Mouse (Mus musculus) small intestine, adult 2 months (tissue): ENCODE data around the gene Lyz2. TPM values are rescaled to one million over a fixed set of nuclear protein-coding genes. Genes with fewer than 3 reads are reported as not detected.
A peak's percentile ranks its signal among the peaks of the same experiment; 100 is the strongest.

ENCODE experiments used
- H3K27ac ChIP-seq: fragments of 200-500 bp; 2 replicates; pipeline ENCODE4 v1.5.1; 2012; ENCODE audit warnings: low read depth, low read length, control low read depth, inconsistent platforms; ENCODE audit not compliant: insufficient read depth
- H3K27me3 ChIP-seq: fragments of 200-500 bp; 2 replicates; pipeline ENCODE4 v1.6.1; 2012; ENCODE audit warnings: mild to moderate bottlenecking, moderate library complexity, low read length, inconsistent platforms; ENCODE audit not compliant: control insufficient read depth, insufficient read depth
- H3K36me3 ChIP-seq: fragments of 200-500 bp; 2 replicates; pipeline ENCODE4 v1.6.1; 2012; ENCODE audit warnings: mild to moderate bottlenecking, low read length, control low read depth, inconsistent platforms; ENCODE audit not compliant: control insufficient read depth, insufficient read depth
- H3K4me1 ChIP-seq: fragments of 200-500 bp; 2 replicates; pipeline ENCODE4 v1.6.1; 2012; ENCODE audit warnings: low read length, inconsistent platforms, mixed read lengths; ENCODE audit not compliant: control insufficient read depth, insufficient read depth, insufficient read length
- H3K4me3 ChIP-seq: fragments of 200-500 bp; 2 replicates; pipeline ENCODE4 v1.5.1; 2012; ENCODE audit warnings: low read depth, mild to moderate bottlenecking, control low read depth, inconsistent platforms, low read length, moderate library complexity
- CTCF ChIP-seq: fragments of 200-500 bp; IDR thresholded peaks from 2 replicates; pipeline ENCODE4 v1.5.1; 2012; ENCODE audit warnings: low read depth, mild to moderate bottlenecking, control low read depth, inconsistent platforms, low read length, moderate library complexity, mixed read lengths; ENCODE audit not compliant: insufficient replicate concordance, insufficient read length; ENCODE audit errors: extremely low read depth
- POLR2A ChIP-seq: fragments of 200-500 bp; IDR thresholded peaks from 2 replicates; pipeline ENCODE4 v1.6.1; 2012; ENCODE audit warnings: low read depth, mild to moderate bottlenecking, control low read depth, inconsistent platforms, low read length, moderate library complexity
- WGBS: fragments of 180-500 bp; shearing (Covaris S2); methylation state at CpG from one replicate; pipeline ENCODE4 v1.1.7; 2018; 5-methylcytosine and 5-hydroxymethylcytosine counted together
- polyA plus RNA-seq: library from polyadenylated mRNA; depleted of rRNA; stranded (reverse); fragments of >200 nt; gene quantifications from 2 replicates; pipeline ENCODE4 v1.2.3, GENCODE M21; 2012; rRNA removed

Lyz2 gene
- polyA plus RNA-seq: 70.0 and 102 TPM in 2 replicates

GRCm38 (mm10) chr10:117282049-117282448 is at the start of gene Lyz2:
Lyz2 (minus strand) TSS chr10:117282321.
- no peaks in the 10 kb centered on the region for H3K4me1 ChIP-seq
- no peak for TF ChIP-seq POLR2A
- no peak for TF ChIP-seq CTCF
- H3K36me3 ChIP-seq: no peaks in the 10 kb centered on the region
- peak within 1 kb of the TSS; percentile 24; the same call in 1 of the 2 replicates for H3K4me3 ChIP-seq
- H3K27me3 ChIP-seq: no peaks in the 10 kb centered on the region
- 31% methylated on average over 4 of the region's 4 CpGs for WGBS
- peak within 1 kb of the TSS; percentile 69 for H3K27ac ChIP-seq

- no peaks in the 10 kb centered on the region for H3K27me3 ChIP-seq
- H3K36me3 ChIP-seq: no peaks in the 10 kb centered on the region
- no peaks in the 10 kb centered on the region for H3K4me1 ChIP-seq
- TF ChIP-seq POLR2A (no peak), CTCF (no peak)
- no peak overlapping the region for H3K27ac ChIP-seq
- H3K4me3 ChIP-seq: no peak overlapping the region
- 54% methylated on average over 5 of the region's 5 CpGs for WGBS
Observed at GRCm38 (mm10) chr10:117330521-117330920, 48.4 kb upstream of the Lyz2 start.

GRCm38 (mm10) chr10:117323782-117324181 is 41.7 kb upstream of the Lyz2 start:
- no peaks in the 10 kb centered on the region for H3K36me3 ChIP-seq
- 83% methylated on average over 7 of the region's 7 CpGs for WGBS
- H3K27me3 ChIP-seq: no peaks in the 10 kb centered on the region
- TF ChIP-seq CTCF: no peak
- TF ChIP-seq POLR2A: no peak
- H3K4me1 ChIP-seq: peaks cover 4% of the 10 kb centered on the region; the same call in 1 of the 2 replicates
- no peak overlapping the region for H3K4me3 ChIP-seq
- H3K27ac ChIP-seq: no peak overlapping the region

- H3K4me1 ChIP-seq: peaks cover 4% of the 10 kb centered on the region; the same call in 1 of the 2 replicates
- no peaks in the 10 kb centered on the region for H3K36me3 ChIP-seq
- TF ChIP-seq CTCF: no peak
- no peak for TF ChIP-seq POLR2A
- 95% methylated on average over 5 of the region's 5 CpGs for WGBS
- no peak overlapping the region for H3K27ac ChIP-seq
- H3K4me3 ChIP-seq: no peak overlapping the region
- H3K27me3 ChIP-seq: no peaks in the 10 kb centered on the region
Observed at GRCm38 (mm10) chr10:117322630-117323029, 40.5 kb upstream of the Lyz2 start.

- H3K27ac ChIP-seq: no peak overlapping the region
- 24% methylated on average over 3 of the region's 3 CpGs for WGBS
Observed at GRCm38 (mm10) chr10:117320571-117320981, 38.5 kb upstream of the Lyz2 start.

GRCm38 (mm10) chr10:117316391-117316790 is 34.3 kb upstream of the Lyz2 start:
- H3K27ac ChIP-seq: no peak overlapping the region
- peaks cover 4% of the 10 kb centered on the region; the same call in 1 of the 2 replicates for H3K4me1 ChIP-seq
- 91% methylated on average over 11 of the region's 11 CpGs for WGBS
- H3K27me3 ChIP-seq: no peaks in the 10 kb centered on the region
- TF ChIP-seq CTCF (no peak), POLR2A (no peak)
- no peak overlapping the region for H3K4me3 ChIP-seq
- no peaks in the 10 kb centered on the region for H3K36me3 ChIP-seq

More at GRCm38 (mm10) chr10:117320571-117320981, 38.5 kb upstream of the Lyz2 start:
- no peaks in the 10 kb centered on the region for H3K36me3 ChIP-seq
- H3K27me3 ChIP-seq: no peaks in the 10 kb centered on the region
- H3K4me1 ChIP-seq: peaks cover 4% of the 10 kb centered on the region; the same call in 1 of the 2 replicates
- no peak overlapping the region for H3K4me3 ChIP-seq
- TF ChIP-seq POLR2A (no peak), CTCF (no peak)

GRCm38 (mm10) chr10:117313133-117313532 is 31.0 kb upstream of the Lyz2 start:
- no peak overlapping the region for H3K27ac ChIP-seq
- 86% methylated on average over 2 of the region's 2 CpGs for WGBS
- H3K36me3 ChIP-seq: no peaks in the 10 kb centered on the region
- no peaks in the 10 kb centered on the region for H3K4me1 ChIP-seq
- no peaks in the 10 kb centered on the region for H3K27me3 ChIP-seq
- TF ChIP-seq POLR2A: no peak
- TF ChIP-seq CTCF: no peak
- no peak overlapping the region for H3K4me3 ChIP-seq

- WGBS: 86% methylated on average over 8 of the region's 8 CpGs
- Histone ChIP-seq H3K36me3 (no peaks in the 10 kb centered on the region), H3K27me3 (no peaks in the 10 kb centered on the region), H3K27ac (no peak overlapping the region), H3K4me3 (no peak overlapping the region), H3K4me1 (no peaks in the 10 kb centered on the region)
- TF ChIP-seq CTCF (no peak), POLR2A (no peak)
Observed at GRCm38 (mm10) chr10:117312168-117312567, 30.0 kb upstream of the Lyz2 start.
